Mouse (Mus musculus): ENCODE measurements around the gene Rgs8.

Gene Rgs8

GRCm38 (mm10) chr1:153673900-153674299, 21.1 kb downstream of the Rgs8 start:
- no peak for DNase-seq (ENCODE audit: low spot score)

GRCm38 (mm10) chr1:153675591-153675990, 22.8 kb downstream of the Rgs8 start:
- DNase-seq (ENCODE audit: low spot score): no peak

- no peak for DNase-seq (ENCODE audit: low spot score)
Measured at GRCm38 (mm10) chr1:153677635-153678034, 24.8 kb downstream of the Rgs8 start.

DNA sequence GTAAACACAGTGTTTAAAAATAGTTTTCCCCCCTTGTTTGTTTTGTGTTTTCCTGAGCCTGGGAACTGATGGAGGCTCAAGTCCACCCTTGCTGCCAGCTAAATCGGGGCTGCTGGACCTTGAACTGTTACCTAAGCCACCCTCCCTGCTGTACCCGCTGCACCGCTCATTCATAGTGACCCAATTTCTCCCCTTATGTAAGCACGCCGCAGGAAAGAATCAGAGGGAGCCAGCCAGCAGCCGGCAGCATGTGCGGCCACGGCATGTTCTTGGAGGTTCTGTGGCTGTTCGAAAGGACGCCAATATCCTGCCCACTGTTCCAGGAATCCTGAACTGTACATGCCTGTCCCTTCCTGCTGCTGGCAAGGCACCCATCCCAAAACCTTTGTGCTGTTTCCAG, 26.3 kb downstream of the Rgs8 start:
- no peak for DNase-seq (ENCODE audit: low spot score)

DNA sequence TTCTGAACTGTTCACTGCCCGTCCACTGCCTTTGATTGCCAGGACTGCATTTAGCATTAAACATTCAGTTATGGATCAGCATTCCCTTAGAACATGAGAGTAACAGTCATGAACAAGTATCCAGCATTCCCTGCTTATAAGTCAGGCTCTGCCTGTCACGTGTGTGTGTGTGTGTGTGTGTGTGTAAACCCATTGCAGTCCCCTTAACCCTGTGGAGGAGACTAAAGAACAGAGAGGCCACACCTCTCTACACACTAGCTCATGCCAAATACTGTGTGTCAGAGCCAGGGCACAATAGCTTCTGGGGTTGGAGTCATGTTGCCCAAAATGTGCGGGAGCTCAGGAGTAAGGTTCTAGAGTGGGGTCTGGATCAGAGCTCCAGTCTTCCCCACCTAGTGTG, 26.8 kb downstream of the Rgs8 start:
- no peak for DNase-seq (ENCODE audit: low spot score)

GRCm38 (mm10) chr1:153680363-153680762, 27.5 kb downstream of the Rgs8 start:
- no peak for DNase-seq (ENCODE audit: low spot score)

- no peak for DNase-seq (ENCODE audit: low spot score)
Measured at GRCm38 (mm10) chr1:153681036-153681435, 28.2 kb downstream of the Rgs8 start.

DNA sequence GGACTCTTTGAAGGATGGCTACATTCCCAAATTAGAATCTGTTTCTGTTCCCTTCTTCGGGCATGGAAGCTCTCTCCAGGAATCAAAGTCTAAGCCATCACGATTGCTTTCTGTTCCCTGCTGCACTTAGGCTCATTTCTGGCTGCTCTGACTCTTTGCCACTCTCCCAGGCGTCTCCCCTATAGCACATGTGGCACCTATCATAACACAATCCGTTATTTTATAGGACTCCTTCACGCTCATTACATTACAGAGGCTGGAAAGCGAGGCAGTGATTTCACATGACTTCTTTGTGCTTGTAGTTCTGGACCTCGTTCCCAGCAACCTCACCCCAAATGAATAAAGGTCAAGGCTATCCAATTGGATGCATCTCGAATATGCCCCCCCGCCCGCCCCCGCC, 30.4 kb downstream of the Rgs8 start:
- no peak for DNase-seq (ENCODE audit: low spot score)

GRCm38 (mm10) chr1:153685630-153686029, 32.8 kb downstream of the Rgs8 start:
- no peak for DNase-seq (ENCODE audit: low spot score)

- no peak for DNase-seq (ENCODE audit: low spot score)
Measured at GRCm38 (mm10) chr1:153692526-153692925, 39.7 kb downstream of the Rgs8 start.

DNA sequence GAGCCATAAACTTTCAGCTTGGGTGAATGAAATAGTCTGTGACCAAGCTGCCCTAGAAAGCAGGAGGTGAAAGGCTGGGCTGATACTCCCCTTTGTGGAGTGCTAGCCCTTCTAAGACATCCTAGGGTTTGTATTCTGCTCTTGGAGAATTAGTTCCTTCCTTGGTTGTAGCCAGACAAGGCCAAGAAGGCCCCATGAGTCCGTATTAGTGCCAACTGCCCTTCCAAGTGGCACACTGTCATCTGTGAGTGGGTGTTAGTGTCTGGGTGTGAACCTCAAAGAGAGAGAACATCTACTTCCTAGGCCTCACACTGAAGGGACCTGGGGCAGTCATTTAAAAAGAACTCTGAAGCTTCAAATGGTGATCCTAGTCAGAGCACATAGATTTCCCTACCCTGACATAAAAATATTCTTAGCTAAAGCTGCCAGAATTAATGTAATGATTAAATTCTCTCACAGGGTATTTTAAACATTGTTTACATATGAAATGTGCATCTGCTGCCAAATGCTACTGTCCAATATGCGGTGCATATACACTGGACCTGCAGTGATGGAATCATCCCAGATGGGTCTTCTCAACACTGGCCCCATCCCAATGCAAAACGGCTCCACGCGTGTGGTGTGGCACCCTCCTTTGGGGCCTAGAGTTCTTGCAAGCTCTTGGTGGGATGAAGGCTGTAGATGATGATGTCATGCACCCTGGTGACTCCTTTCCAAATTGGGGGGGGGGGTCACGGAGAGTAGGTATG, 41.7 kb downstream of the Rgs8 start:
- no peak for DNase-seq (ENCODE audit: low spot score)

DNA sequence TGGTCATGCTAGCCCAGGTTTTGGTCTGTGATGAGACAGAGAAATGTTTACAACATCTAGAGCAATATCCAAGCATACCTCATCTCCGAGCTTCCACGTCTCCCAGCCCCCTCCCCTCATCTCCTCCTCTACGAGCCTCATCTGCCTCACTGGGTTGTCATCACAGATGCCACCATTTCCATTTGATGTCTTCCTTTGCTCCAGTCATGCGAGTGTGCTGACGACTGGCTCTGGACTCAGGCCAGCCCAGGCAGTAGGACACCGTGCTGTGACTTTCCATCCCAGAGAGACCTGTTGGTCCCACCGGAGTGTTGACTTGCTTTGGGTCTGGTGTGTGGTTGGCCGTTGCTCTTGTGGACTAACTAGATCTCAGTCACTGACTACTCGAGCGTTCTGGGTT, 42.6 kb downstream of the Rgs8 start:
- no peak for DNase-seq (ENCODE audit: low spot score)

- no peak for DNase-seq (ENCODE audit: low spot score)
Measured at GRCm38 (mm10) chr1:153696093-153696492, 43.3 kb downstream of the Rgs8 start.

- DNase-seq (ENCODE audit: low spot score): no peak
Measured at GRCm38 (mm10) chr1:153696541-153696940, 43.7 kb downstream of the Rgs8 start.

DNA sequence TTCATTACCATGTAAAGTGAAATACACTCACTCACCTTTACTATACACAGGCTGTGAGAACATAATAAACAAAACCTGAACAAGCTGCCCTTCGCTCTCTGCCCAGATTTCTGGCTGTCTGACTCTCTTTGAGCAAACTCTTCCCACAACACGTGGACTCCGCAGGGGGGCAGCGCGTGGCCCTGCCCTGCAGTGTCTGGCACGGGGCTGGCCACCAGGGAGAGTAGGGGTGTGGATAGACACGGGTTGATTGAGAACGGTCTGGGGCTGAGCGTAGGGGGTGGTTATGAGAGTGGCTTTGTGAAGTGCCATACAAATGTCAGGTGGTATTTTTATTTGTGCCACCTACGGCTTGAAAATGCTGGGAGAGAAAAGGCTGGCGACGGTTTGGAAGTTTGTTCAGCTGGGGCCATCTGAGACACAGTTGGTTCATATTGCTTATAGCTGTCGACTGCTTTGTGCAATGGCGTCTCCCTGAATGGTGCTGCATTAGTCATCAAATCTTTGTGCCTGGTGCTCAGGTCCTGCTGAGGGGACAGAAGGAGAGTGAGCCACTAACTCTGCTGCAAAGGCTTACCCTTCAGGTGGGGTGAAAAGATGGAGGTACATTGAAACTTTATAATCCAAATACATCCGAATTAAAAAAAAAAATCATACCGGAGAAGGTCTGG, 44.9 kb downstream of the Rgs8 start:
- DNase-seq (ENCODE audit: low spot score): no peak

GRCm38 (mm10) chr1:153698311-153699084, 45.7 kb downstream of the Rgs8 start:
- no peak for DNase-seq (ENCODE audit: low spot score)

- DNase-seq (ENCODE audit: low spot score): no peak
Measured at GRCm38 (mm10) chr1:153700448-153701063, 47.7 kb downstream of the Rgs8 start.

GRCm38 (mm10) chr1:153701461-153701860, 48.6 kb downstream of the Rgs8 start:
- no peak for DNase-seq (ENCODE audit: low spot score)

DNA sequence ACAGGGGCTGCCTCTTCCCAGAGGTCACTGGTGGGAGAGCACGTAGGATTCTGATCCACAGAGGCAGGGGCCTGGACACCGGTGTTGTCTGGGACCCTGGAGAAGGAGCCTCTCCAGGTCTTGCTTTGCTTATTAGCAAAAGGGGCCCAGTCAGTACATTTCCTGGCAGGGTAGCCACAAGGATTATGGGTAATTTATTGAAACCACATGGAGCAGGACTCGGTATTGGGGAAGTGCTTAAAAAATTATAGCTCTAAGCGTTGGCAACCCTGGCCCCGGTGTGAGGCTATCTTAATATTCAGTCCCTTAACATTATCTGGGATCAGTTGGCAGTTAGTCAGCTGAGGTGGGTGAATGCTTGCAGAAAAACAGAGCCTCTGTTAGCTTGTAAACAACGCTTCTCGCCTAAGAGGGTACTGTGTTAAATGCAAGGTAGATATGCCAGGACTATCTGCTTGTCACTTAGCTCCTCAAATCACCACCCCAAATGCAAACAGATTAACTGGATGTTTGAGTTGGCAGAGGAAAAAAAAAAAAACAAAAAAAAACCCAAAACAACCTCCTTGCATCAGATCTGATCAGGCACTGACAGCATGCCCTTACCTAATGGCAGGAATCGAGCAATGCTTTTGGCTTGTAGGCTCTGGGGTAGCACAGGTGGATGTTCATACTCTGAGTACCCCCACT, 49.5 kb downstream of the Rgs8 start:
- DNase-seq (ENCODE audit: low spot score): no peak

DNA sequence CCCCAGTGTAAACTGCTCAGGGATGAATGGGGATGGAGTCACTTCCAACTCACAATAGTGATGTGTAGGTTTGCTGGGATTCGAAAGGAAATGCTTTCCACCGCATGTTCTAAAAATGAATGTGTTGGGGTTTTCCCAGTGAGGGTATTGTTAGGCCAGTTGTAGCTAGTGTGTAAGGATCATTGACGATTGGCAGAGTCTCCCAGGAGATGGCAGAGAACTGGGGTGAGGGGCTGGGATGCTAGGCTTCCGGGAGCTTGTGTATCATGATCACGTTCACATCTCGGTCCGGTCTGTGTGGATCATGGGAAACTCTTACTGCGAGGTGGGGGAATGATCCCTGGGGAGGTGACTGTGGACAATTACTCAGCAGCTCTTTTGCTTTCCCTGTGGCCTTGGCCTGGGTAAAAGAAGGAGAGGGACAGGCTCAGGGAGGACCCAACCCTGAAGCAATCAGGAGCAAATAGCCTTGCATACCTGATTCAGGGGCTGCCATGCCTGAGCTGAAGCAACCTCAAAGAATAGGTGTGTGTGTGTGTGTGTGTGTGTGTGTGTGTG, 50.1 kb downstream of the Rgs8 start:
- DNase-seq (ENCODE audit: low spot score): no peak

GRCm38 (mm10) chr1:153703445-153703991, 50.7 kb downstream of the Rgs8 start:
- no peak for DNase-seq (ENCODE audit: low spot score)
